Mouse (Mus musculus) mesoderm, embryonic 11.5 days (tissue): ENCODE measurements at regions not wholly inside any gene's neighbourhood (a gene's known extent, or its start where the extent isn't known, plus 50 kb on each side); places are given as distances from the start of the nearest gene placed in this dataset.

ENCODE experiments used
- DNase-seq: peaks from one replicate; pipeline ENCODE4 v3.0.0-alpha.2; 2012; ENCODE audit warnings: low read depth, low spot score

GRCm38 (mm10) chr2:168842261-168842740 lies 74.6 kb upstream of the Sall4 start:
- peak; percentile 57 for DNase-seq

- no peak for DNase-seq
Observed at GRCm38 (mm10) chr2:168841713-168842045, 73.9 kb upstream of the Sall4 start.

GRCm38 (mm10) chr2:168840853-168841712 lies 73.3 kb upstream of the Sall4 start:
- no peak for DNase-seq

GRCm38 (mm10) chr2:168839811-168840655 lies 72.3 kb upstream of the Sall4 start:
- DNase-seq, result no peak

GRCm38 (mm10) chr2:168839221-168839620 lies 71.5 kb upstream of the Sall4 start:
- DNase-seq, result no peak

- no peak for DNase-seq
Observed at GRCm38 (mm10) chr2:168838681-168839080, 70.9 kb upstream of the Sall4 start.

GRCm38 (mm10) chr2:168837951-168838570 lies 70.3 kb upstream of the Sall4 start:
- DNase-seq, result no peak

GRCm38 (mm10) chr2:168834771-168835170 lies 67.0 kb upstream of the Sall4 start:
- no peak for DNase-seq

GRCm38 (mm10) chr2:168831740-168832139 lies 64.0 kb upstream of the Sall4 start:
- no peak for DNase-seq

- no peak for DNase-seq
Observed at GRCm38 (mm10) chr2:168820648-168821047, 52.9 kb upstream of the Sall4 start.
